Mouse (Mus musculus): ENCODE measurements at regions not wholly inside any gene's neighbourhood (a gene's known extent, or its start where the extent isn't known, plus 50 kb on each side); places are given as distances from the start of the nearest gene placed in this dataset.

GRCm38 (mm10) chr14:58714856-58715255, 427.8 kb downstream of the 1700129C05Rik start:
- no peak for TF ChIP-seq CTCF (IDR thresholded peaks at IDR 0.05; ENCODE audit: borderline replicate concordance, insufficient read depth, low read depth, low read length)
- no peak for TF ChIP-seq POLR2A (IDR thresholded peaks at IDR 0.05; ENCODE audit: borderline replicate concordance, insufficient read depth, low read length)
